Mouse (Mus musculus) adrenal gland, postnatal 14 days (tissue): ENCODE measurements around the gene Lpcat2b. TPM values are rescaled to one million over a fixed set of nuclear protein-coding genes. Genes with fewer than 3 reads are reported as not detected.
"Not testable (repeated sequence)": the region's sequence is repeated elsewhere in the genome, so short reads cannot be mapped to it uniquely, and the experiment has no call there.

ENCODE experiments used
- DNase-seq: peaks from one replicate; pipeline ENCODE4 v3.0.0; 2021; ENCODE audit warnings: mixed read lengths
- long read RNA-seq, 2 experiments: library from polyadenylated mRNA; stranded (forward); transcript quantifications; one replicate each; pipeline ENCODE4 v2.0.0; 2021
- total RNA-seq: library from RNA; stranded (reverse); gene quantifications from 2 replicates; pipeline ENCODE4 v1.2.3, GENCODE M21; 2021

The Lpcat2b gene
- total RNA-seq: not detected in 2 replicates
- long read RNA-seq, experiment 1: 0 reads
- long read RNA-seq, experiment 2: 0 reads

DNA sequence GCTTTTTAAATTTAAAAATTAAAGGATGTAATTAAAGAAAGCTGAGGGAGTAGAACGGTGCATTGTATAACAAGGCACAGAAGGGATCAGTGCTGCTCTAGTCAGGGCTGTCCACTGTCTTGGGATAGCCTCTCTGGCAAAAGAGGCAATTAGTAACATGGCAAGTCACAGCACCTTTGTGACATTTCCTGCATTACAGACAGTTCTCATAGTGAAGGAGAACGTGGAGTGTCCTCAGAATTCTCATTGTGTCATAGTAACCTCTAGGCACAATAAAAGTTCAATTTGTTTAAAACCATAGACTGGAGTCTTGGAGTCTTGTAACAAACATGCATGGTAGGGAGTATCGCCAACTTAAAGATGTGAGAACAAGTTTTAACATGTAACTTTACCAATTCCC lies at the start of gene Lpcat2b:
Gene Lpcat2b, plus strand, starts transcription at position 301 of the 400 bp plus-strand sequence.
- no peak for DNase-seq

DNA sequence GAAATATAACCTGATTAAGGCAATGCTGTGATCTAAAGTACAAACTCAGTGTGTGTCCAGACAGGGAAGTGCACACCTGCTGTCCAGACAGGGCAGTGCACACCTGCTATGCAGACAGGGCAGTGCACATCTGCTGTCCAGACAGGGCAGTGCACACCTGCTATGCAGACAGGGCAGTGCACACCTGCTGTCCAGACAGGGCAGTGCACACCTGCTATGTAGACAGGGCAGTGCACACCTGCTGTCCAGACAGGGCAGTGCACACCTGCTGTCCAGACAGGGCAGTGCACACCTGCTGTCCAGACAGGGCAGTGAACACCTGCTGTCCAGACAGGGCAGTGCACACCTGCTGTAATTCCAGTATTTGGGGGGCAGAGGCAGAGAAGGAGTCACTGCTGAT lies 44.9 kb upstream of the Lpcat2b start:
- DNase-seq: not testable (repeated sequence)

- DNase-seq: no peak
These were observed 43.6 kb upstream of the Lpcat2b start for GRCm38 (mm10) chr5:107387788-107388187.

- DNase-seq: no peak
These were observed 42.0 kb upstream of the Lpcat2b start for GRCm38 (mm10) chr5:107389373-107389772.

DNA sequence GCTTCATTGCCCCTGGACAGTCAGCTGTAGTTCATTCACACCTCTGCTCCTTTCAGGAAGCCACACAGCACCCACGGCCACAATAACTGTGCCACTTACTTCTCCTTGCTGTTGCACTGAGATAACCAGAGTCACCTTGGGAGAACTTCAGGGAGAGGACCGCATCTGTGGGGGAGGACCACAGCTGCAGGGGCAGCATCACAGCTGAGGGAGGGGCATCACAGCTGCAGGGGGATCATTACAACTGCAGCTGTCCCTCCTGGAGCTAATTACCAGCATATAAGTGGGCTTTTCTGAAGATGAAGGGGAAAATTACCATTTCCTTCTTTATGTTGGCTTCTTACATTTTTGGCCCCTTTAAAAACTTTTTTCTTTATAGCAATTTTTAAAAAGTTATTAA lies 36.9 kb upstream of the Lpcat2b start:
- DNase-seq: no peak

DNA sequence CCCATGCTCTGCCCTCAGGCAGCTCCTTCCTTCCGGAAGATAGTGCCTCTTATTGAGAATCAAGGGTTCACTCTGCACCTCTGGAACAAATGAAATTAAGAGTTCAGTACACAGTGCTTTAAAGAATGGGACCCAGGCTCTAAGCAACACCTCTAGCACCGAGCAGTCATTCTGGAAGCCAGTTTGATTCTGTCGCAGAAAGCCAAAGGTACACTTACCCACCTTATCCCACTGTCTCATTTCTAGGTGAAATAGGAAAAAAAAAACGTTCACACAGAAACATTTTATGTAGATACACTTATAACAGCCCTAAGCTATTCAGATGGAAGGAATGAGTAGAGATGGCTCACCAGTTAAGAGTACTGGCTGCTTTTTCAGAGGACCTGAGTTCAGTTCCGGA lies 28.9 kb upstream of the Lpcat2b start, which contains the start of gene Ephx4:
Gene Ephx4, plus strand, starts transcription at position 301 of the 400 bp plus-strand sequence.
- DNase-seq: no peak

GRCm38 (mm10) chr5:107403011-107403946 lies 28.1 kb upstream of the Lpcat2b start:
- DNase-seq: peak; percentile 43

GRCm38 (mm10) chr5:107403947-107404684 lies 27.2 kb upstream of the Lpcat2b start:
- DNase-seq: no peak

- no peak for DNase-seq
These were observed 26.0 kb upstream of the Lpcat2b start for GRCm38 (mm10) chr5:107405361-107405760.

GRCm38 (mm10) chr5:107410305-107410704 lies 21.0 kb upstream of the Lpcat2b start:
- DNase-seq: no peak

- no peak for DNase-seq
These were observed 20.0 kb upstream of the Lpcat2b start for GRCm38 (mm10) chr5:107411326-107411725.

- no peak for DNase-seq
These were observed 19.1 kb upstream of the Lpcat2b start for GRCm38 (mm10) chr5:107412285-107412684.

DNA sequence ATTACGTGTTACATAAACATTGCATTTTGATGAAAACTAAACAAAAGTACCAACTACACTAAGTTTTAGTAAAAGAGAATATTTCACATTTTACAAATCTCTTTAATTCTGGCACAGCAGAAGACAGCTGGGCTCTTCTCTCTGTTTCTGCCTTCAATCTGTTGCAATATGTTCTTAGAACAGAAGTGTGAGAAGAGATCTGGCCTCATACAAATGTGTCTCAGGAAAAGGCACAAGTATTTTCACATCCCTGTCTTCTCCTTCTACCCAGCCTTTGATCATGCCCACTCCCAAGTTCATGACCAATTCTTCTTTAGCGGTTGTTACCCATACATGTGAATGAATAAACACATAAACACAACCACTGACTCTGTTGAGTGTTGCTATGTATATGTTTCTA lies 16.3 kb upstream of the Lpcat2b start:
- DNase-seq: no peak

DNA sequence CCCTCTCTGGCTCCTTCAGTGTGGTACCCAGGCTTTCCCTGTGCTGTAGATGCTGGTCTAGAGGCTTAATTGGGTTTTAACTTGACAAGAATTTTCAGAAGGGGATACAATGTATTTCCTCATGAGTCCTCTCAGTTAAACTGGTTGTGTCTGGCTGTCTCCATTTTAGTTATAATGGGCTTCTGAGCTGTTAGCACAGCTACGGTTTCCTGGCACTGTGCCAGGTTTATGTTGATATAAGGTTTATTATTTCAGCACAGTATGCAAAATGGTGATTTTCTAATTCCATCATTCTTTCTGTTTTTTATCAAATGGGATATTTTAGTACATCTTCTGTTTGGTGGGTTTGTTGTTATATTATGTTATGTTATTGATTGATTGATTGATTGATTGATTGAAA lies 9.7 kb upstream of the Lpcat2b start:
- no peak for DNase-seq

- no peak for DNase-seq
These were observed 2.7 kb downstream of the Lpcat2b start for GRCm38 (mm10) chr5:107434001-107434400.

DNA sequence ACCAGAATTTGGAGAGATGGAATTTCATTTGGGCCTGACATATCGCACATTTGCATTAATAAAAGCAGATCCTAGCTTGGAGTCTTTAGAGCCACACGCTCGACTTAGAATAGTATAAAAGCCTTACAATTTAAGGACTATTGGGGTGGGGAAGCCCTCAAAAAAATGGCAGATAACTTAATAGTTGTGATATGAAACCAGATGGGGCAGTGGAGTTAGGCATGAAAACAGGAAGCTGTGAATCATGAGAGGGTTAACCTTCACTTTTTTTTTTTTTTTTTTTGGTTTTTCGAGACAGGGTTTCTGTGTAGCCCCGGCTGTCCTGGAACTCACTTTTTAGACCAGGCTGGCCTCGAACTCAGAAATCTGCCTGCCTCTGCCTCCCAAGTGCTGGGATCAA lies 4.8 kb downstream of the Lpcat2b start:
- DNase-seq: no peak

GRCm38 (mm10) chr5:107436587-107437209 lies 5.3 kb downstream of the Lpcat2b start:
- no peak for DNase-seq

GRCm38 (mm10) chr5:107437464-107438281 lies 6.3 kb downstream of the Lpcat2b start, which contains the start of gene Btbd8:
Gene Btbd8 (plus strand): TSS chr5:107437997.
- peak; percentile 97 for DNase-seq

GRCm38 (mm10) chr5:107438353-107438752 lies 7.0 kb downstream of the Lpcat2b start:
- DNase-seq: peak; percentile 5

DNA sequence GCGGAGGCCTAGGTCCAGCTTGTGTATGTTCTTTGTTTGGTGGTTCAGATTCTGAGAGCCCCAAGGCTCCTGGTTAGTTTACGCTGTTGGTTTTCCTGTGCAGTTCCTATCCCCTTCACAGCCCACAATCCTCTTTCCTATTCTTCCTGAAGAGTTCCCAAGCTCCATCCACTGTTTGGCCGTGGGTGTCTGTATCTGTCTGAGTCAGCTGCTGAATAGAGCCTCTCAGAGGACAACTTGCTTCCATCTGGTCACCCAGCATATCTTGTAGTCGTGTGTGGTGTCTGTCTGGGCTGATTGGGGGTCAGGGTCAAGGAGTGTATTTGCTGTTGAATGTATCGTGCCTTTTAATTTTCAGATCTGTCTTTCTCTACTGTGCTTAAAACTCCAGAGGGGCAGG lies 10.5 kb downstream of the Lpcat2b start:
- no peak for DNase-seq

DNA sequence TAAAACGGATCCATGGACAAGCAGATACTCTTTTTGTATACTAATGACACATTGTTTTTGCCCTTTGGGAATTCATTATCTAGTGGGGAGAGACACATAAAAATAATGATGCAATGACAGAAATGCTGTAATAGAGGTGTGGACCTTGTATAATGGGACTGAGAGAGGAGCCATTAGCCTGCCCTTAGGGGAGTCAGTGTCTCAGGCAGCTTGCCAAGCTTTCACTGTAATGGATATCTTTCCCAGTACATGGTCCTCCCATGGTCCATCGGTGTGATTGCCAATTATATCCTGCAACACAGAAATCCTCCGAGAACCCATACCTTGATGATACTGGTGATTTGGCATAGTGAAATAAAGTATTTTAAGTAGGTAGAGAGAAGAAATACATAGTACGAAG lies 12.9 kb downstream of the Lpcat2b start:
- peak; percentile 37 for DNase-seq

DNA sequence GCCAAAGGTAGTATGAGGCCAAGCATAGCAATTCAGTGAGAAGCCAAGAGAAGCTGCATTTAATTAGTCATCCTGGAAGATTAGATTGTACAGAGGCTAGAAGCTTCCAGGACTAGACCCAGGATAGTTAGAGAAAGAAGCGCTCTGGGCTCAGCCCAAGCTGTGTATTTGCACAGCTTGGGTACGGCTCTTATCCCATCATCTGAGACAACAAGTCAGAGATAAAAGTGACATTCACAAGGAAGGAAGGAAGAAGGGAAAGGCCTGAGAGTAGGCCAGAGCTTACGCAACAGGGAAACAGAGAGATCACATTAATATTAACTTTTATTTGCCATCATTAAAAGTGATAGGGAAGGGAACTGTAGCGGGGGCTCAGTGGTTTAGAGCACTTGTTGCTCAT lies 16.6 kb downstream of the Lpcat2b start:
- no peak for DNase-seq
